Mouse (Mus musculus) thymus, postnatal 10 days (tissue): ENCODE measurements around the gene Tpbgl.
A peak's percentile ranks its signal among the peaks of the same experiment; 100 is the strongest.

Experiments used
- DNase-seq, 2 experiments: peaks; one replicate each; pipeline ENCODE4 v3.0.0; 2021; ENCODE audit warnings: low spot score in 2 of 2

Tpbgl gene

GRCm38 (mm10) chr7:99642078-99642477 is 15.2 kb upstream of the Tpbgl start:
- DNase-seq = no peak

- no peak for DNase-seq
These were observed 14.3 kb upstream of the Tpbgl start for GRCm38 (mm10) chr7:99641245-99641644.

- no peak for DNase-seq
These were observed 7.2 kb upstream of the Tpbgl start for GRCm38 (mm10) chr7:99633966-99634665.

- DNase-seq = no peak
These were observed 5.4 kb upstream of the Tpbgl start for GRCm38 (mm10) chr7:99632286-99632685.

GRCm38 (mm10) chr7:99627366-99627765 is 463 bp upstream of the Tpbgl start:
- DNase-seq = no peak

- DNase-seq = peak; percentile 60 to 89
These were observed 1.1 kb downstream of the Tpbgl start for GRCm38 (mm10) chr7:99625722-99626375.

- DNase-seq = peak in 1 of 2 experiments; percentile 66
These were observed 8.0 kb downstream of the Tpbgl start for GRCm38 (mm10) chr7:99618860-99619259.

- DNase-seq = no peak
These were observed 8.6 kb downstream of the Tpbgl start for GRCm38 (mm10) chr7:99618264-99618663.

GRCm38 (mm10) chr7:99607632-99608031 is 19.3 kb downstream of the Tpbgl start:
- DNase-seq = no peak

GRCm38 (mm10) chr7:99606766-99607165 is 20.1 kb downstream of the Tpbgl start:
- no peak for DNase-seq

- DNase-seq = no peak
These were observed 20.6 kb downstream of the Tpbgl start for GRCm38 (mm10) chr7:99606303-99606702.

- no peak for DNase-seq
These were observed 21.8 kb downstream of the Tpbgl start for GRCm38 (mm10) chr7:99605058-99605457.

GRCm38 (mm10) chr7:99603875-99604662 is 22.8 kb downstream of the Tpbgl start:
- DNase-seq = peak; percentile 44 to 51

- no peak for DNase-seq
These were observed 28.2 kb downstream of the Tpbgl start for GRCm38 (mm10) chr7:99598722-99599121.

- DNase-seq = no peak
These were observed 32.8 kb downstream of the Tpbgl start for GRCm38 (mm10) chr7:99593868-99594803.

- no peak for DNase-seq
These were observed 34.2 kb downstream of the Tpbgl start for GRCm38 (mm10) chr7:99592669-99593068.

GRCm38 (mm10) chr7:99590646-99591045 is 36.3 kb downstream of the Tpbgl start:
- DNase-seq = no peak

GRCm38 (mm10) chr7:99590064-99590463 is 36.8 kb downstream of the Tpbgl start:
- DNase-seq = peak; percentile 65 to 79

- DNase-seq = no peak
These were observed 40.9 kb downstream of the Tpbgl start for GRCm38 (mm10) chr7:99585976-99586375.

GRCm38 (mm10) chr7:99583625-99584024 is 43.3 kb downstream of the Tpbgl start:
- DNase-seq = no peak

- no peak for DNase-seq
These were observed 44.0 kb downstream of the Tpbgl start for GRCm38 (mm10) chr7:99582867-99583266.
